Mouse (Mus musculus) embryonic stem cell, embryonic (primary cell): ENCODE measurements around the gene Samd13.

Experiments
- CTCF ChIA-PET, 4 experiments: fragments of 300-600 bp in 2 of 4; fragments of 350-600 bp in 2 of 4; sonication (Branson Sonifier 250); formaldehyde crosslinking; loops; one replicate each; lab custom pipeline; 2022; ENCODE audit warnings: inconsistent platforms in 2 of 4; lab: Charles Lee
- POLR2A ChIA-PET, 4 experiments: fragments of 300-600 bp in 2 of 4; fragments of 350-600 bp in 2 of 4; sonication (Branson Sonifier 250); formaldehyde crosslinking; loops; one replicate each; lab custom pipeline; 2022; ENCODE audit warnings: antibody characterized with exemption in 4 of 4, inconsistent platforms in 1 of 4; lab: Charles Lee

Samd13 gene

DNA sequence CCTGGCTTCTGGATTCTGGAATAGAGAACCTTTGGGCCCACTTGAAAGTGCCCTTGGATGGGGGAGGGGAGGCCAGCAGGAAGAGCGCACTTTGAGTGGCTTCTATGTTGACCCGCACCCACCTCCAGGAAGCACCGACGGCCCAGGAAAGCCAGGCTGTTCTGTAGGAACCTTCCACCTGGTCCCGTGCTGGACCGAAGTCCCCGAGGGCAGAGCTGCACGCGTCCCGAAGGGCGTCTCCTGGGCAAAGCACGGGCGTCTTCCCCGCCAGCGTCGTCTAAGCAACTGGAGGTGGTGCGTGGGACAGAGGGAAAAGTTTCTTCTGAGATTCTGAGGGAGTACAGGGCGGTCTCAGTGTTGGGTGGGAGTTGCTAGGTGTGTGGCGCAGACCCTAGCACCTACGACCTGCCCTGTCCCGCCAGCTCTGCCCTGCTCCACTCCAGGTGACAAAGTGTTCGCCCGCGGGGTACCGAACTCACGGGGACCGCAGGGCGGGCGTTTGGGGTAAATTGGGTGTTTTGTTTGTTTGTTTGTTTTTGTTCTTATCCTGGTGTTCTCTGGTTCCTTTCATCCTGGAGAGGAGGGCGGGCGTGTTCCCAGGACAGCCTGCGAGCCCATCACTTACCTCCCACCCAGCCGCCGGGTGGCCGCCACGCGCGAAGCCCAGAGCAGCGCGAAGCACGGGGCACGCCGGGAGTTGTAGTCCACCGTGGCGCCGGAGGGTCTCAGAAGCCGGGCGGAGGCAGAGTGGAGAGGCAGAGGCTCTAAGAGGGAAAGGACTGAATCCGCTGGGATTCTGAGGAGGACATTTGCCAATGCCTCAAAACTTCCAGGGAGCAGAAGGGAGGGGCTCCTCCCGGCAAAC lies at the start of gene Samd13:
TSS of gene Samd13 (minus strand) at position 782 of the 865 bp plus-strand sequence.
- ChIA-PET POLR2A (no interaction called here), CTCF (no interaction called here)

DNA sequence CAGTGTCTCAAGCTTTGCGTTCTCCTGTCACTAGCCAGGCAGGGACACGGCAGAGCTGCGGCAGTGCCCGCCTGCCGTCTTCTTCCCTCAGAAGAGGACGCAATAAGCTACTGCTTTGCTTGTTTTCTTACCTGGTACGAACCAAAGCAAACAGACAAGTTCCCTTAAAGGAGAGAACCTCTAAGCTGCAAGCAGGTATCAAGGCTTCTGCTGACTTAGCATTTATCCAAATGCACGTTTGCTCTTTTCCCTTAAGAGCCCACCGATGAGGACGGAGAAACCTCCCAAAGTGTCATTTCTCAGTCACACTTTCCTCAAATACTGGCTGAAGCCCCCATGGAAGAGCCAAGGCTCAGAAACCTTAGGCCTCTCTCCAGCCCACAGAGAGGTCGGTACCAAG lies 46.1 kb upstream of the Samd13 start:
- POLR2A ChIA-PET = interaction anchor here in 1 of 4 experiments (0.6 kb wide), 1 partner anchor 352 kb away, joined by 3 read pairs; no protein-coding TSS in a partner anchor
- CTCF ChIA-PET = no interaction called here

DNA sequence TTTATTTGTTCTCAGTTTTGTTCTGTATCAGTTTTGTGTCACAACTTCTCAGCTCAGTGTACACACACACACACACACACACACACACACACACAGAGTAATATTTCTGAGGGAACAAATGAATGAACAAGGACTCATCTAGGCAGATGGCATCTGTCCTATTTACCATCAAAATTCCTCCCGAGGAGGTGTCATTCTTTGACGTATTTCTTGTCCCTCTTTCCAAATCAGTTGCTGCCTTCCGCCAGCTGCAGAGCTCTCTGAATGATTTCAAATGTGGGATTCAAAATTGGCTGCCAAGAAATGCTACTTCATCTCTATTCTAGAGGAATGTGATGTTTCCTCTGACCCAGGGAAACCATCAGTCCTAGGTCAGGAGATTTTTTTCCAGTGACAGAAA lies 37.6 kb upstream of the Samd13 start:
- ChIA-PET CTCF (no interaction called here), POLR2A (no interaction called here)

DNA sequence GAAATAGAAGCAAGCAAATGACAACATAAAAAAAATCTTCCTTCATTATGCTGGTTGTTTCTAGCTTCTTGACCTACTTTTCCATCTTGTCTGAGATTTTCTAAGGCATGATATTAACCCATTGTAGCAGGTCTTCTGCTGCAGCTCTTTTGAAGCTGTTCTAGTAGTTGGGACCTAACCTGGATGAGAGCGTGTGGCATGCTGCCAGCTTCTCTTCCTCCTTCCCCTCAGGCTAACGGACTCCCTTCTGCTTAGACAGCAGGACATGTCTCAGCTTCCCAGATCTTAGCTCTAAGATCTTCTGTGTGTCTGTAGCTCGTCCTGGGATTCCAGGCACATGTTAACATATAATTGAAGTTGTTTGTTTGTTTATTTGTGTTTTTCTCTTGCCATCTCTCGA lies 34.3 kb upstream of the Samd13 start:
- ChIA-PET CTCF (no interaction called here), POLR2A (no interaction called here)

DNA sequence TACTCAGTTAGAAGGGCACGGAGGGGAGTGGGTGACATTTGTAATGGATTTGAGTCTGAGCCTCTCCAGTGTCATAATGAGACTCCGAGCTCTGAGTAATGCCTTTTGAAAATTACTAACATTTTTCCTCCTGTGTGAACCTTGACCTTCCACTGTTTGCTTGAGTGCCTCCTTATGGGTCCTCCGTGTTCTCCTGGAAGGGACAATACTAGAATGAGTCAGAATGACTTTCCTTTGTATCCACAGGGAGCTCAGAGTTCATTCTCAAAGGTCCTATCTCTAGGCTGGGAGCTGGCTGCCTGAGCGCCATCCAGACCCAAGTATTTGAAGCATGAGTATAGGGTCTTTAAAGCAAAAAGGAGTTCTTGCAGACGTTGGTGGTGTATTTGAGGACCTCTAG lies 32.9 kb upstream of the Samd13 start:
- ChIA-PET POLR2A (no interaction called here), CTCF (no interaction called here)

DNA sequence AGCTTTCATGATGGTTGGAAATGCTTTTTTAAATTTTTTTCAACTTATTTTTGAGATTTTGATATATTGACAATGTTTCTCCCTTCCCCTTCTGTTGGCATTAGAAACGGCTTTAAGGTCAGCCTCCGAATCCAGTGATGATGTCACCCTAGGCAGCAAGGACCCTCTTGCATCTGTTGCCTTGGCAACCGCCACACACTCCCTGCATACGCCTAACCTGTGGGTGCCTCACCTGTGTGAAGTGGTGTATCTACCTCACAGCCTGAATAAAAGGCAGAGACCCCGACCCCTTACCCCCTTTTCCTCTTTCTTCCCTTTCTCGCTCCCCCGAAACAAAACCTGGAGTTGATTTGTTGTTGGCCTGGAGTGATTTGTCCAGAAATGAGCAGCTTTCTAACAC lies 26.9 kb upstream of the Samd13 start:
- POLR2A ChIA-PET = no interaction called here

DNA sequence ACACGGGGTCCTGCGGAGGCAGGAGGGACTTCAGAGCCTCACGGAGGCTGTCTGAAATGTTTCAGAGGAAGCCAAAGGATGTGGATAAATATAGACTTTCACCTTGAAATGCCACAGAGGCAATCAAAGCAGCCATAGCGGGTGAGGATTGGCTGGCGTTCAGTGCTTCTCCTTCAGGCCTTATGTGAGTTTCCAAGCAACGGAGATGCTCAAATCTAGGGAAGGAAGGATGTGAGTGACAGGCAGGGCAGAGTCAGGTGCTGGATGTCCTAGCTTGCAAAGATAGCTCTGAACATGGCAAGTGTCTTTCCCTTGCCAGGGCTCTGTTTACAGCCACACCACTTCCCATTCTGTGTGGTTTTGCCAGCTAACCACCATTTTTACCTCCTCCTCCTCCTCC lies 26.2 kb upstream of the Samd13 start:
- POLR2A ChIA-PET = no interaction called here
- CTCF ChIA-PET = no interaction called here

More for the DNA sequence above, 26.9 kb upstream of the Samd13 start:
- CTCF ChIA-PET = no interaction called here

- CTCF ChIA-PET = no interaction called here
- POLR2A ChIA-PET = no interaction called here
Observed at GRCm38 (mm10) chr3:146711084-146711483, 25.7 kb upstream of the Samd13 start.

DNA sequence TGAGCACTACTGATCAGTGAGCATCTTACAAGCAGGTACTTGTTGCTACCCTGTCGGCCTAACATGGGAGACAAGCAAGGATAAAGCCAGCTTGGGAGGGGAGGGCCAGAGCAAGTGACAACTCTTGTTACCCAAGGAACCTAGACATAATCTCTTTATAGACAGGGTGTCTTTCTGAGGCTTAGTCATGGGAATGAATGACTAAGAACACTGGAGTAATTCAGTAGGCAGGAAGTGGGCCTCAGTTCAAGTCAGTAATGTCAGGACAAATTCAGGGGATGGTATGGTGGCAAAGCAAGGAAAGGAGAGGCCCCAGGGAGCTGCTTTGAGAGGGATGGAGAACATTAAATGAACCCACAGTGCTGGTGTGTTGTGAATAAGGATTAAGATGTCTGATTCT lies 23.7 kb upstream of the Samd13 start:
- POLR2A ChIA-PET = interaction anchor here in 2 of 4 experiments (0.5 to 0.6 kb wide), 2 partner anchors 57 to 330 kb away, joined by 3 read pairs; no protein-coding TSS in a partner anchor

DNA sequence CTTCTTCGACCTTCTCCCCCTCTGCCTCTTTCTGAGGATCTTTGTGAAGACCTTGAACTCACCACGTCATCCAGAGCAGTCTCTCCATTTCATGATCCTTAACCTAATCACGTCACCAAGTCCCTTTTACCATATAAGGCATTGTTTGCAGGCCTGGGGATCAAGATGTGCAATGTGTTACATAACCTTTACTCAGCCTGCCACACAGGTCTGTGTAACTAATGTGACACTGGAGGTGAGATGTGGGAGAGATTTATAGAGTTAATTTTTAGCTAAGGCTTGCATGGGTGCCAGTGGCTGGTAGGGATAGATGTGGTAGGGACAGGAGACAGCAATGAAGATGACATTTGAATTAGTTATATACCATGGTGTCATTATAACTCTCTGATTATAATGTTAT lies 23.0 kb upstream of the Samd13 start:
- ChIA-PET CTCF (no interaction called here), POLR2A (no interaction called here)

More for the DNA sequence above, 23.7 kb upstream of the Samd13 start:
- CTCF ChIA-PET = interaction anchor here in 1 of 4 experiments (0.5 kb wide), 1 partner anchor 15 kb away, joined by 3 read pairs; no protein-coding TSS in a partner anchor

GRCm38 (mm10) chr3:146704099-146704498 lies 18.7 kb upstream of the Samd13 start:
- ChIA-PET CTCF (interaction anchor here in 3 of 4 experiments (0.6 to 1.2 kb wide), 4 partner anchors 49 to 241 kb away, joined by 3 to 12 read pairs (median 5); no protein-coding TSS in a partner anchor), POLR2A (interaction anchor here in 2 of 4 experiments (0.7 to 0.8 kb wide), 2 partner anchors 92 to 217 kb away, joined by 3 read pairs; no protein-coding TSS in a partner anchor)

GRCm38 (mm10) chr3:146700051-146700450 lies 14.7 kb upstream of the Samd13 start:
- CTCF ChIA-PET = interaction anchor here in 1 of 4 experiments (0.6 kb wide), 1 partner anchor 274 kb away, joined by 3 read pairs; no protein-coding TSS in a partner anchor
- POLR2A ChIA-PET = interaction anchor here in 1 of 4 experiments (0.6 kb wide), 1 partner anchor 294 kb away, joined by 3 read pairs; no protein-coding TSS in a partner anchor

GRCm38 (mm10) chr3:146698982-146699381 lies 13.6 kb upstream of the Samd13 start:
- POLR2A ChIA-PET = interaction anchor here in 1 of 4 experiments (0.7 to 0.9 kb wide), 2 partner anchors 52 to 178 kb away, joined by 3 to 5 read pairs; partner anchors contain the start of gene Rpf1
- CTCF ChIA-PET = interaction anchor here in 1 of 4 experiments (0.7 kb wide), 1 partner anchor 189 kb away, joined by 5 read pairs; no protein-coding TSS in a partner anchor

DNA sequence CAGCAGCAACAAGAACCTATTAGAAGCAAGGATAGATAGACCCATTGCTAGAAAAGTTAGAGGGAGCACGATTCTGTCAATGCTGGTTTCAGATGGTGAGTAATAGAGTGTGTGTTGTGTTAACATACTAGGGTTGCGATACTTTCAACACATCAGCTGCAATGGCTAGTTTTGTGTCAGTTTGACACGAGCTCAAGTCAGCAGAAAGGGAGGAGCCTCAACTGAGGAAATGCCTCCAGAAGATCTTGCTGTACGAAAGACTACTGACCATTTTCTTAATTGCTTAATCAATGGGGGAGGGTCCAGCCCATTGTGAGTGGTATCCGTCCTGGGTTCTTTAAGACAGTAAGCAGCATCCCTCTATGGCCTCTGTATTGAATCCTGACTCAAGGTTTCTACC lies 7.2 kb upstream of the Samd13 start:
- CTCF ChIA-PET = interaction anchor here in 1 of 4 experiments (0.6 kb wide), 1 partner anchor 168 kb away, joined by 3 read pairs; no protein-coding TSS in a partner anchor
- POLR2A ChIA-PET = interaction anchor here in 1 of 4 experiments (0.9 kb wide), 1 partner anchor 77 kb away, joined by 3 read pairs; no protein-coding TSS in a partner anchor

DNA sequence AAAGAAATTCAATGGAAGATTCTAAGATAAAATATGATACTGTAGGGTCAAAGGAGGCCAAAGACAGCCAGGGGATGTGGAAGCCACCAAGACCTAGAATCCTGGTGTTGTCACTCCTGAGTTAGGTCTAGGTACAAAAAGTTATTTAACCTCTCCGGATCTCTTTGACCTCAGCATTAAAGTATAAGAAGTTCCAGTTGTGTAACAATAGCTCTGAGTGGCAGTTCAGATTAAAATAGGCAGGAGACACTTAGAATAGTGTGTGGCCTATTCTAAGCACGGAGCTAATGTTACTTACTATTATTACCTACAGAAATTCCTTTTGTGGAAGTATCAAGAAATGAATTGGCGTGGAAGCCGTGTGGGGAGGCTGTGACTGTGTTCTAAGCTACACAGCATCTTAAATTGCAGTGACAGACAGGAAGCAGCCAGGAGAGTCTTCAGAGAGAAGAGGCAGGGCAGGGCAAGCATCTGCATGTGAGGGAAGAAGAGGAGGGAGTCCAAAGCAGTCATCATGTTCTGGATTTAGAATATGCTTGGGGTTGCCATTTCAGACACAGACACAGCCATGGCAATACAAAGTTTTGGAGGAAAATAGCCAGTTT lies 1.8 kb upstream of the Samd13 start:
- CTCF ChIA-PET = interaction anchor here in 1 of 4 experiments (0.5 kb wide), 1 partner anchor 40 kb away, joined by 6 read pairs; no protein-coding TSS in a partner anchor
- POLR2A ChIA-PET = interaction anchor here in 1 of 4 experiments (0.6 kb wide), 1 partner anchor 15 kb away, joined by 6 read pairs; no protein-coding TSS in a partner anchor

DNA sequence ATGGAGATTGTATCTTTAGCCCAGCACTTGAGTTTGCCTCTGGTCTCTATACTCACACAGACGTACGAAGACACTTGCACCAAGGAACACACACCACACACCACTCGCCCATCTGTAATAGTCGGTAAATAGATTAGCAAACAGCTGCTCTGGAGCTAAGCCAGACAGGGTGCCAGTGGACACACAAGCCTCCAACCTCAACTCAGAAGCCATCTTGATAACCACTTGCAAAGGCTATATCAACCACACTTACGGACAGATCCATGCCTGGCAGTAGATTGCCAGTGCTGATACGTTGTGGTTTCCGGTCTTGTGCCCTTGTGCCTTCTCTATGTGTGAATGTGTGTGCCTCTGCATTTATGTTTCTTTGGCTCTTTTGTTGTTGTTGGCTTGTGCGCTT lies 1.0 kb upstream of the Samd13 start:
- ChIA-PET POLR2A (interaction anchor here in 1 of 4 experiments (0.6 kb wide), 1 partner anchor 943 kb away, joined by 3 read pairs; no protein-coding TSS in a partner anchor), CTCF (no interaction called here)

- POLR2A ChIA-PET = interaction anchor here in 1 of 4 experiments (1.0 kb wide), 1 partner anchor 207 kb away, joined by 4 read pairs; no protein-coding TSS in a partner anchor
- CTCF ChIA-PET = no interaction called here
Observed at GRCm38 (mm10) chr3:146683095-146683494, 2.3 kb downstream of the Samd13 start.

DNA sequence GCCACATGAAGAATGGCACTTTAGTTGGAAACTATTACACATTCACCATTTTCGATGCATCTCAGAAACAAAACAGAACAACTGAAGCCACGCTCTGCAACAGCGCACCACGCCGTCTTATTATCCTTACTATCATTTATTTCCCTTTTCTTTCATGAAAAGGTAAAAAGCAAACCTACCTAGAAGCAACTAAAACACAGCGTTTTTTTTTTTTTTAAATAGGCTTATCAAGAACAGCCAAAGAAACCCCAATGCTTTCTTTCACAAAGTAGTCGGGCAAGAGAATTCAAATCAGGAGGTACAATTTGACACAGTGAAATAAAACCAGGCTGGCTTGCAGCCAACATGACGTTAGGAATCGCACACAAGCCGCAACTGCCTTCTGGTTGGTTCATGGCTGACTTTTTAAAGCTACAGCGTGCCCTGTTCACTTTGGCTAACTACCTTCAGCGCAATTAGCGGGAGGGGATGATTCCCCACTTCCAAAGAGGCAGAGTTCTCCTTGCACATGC lies 3.2 kb downstream of the Samd13 start:
- CTCF ChIA-PET = no interaction called here
- POLR2A ChIA-PET = interaction anchor here in 1 of 4 experiments (0.7 to 1.0 kb wide), 2 partner anchors 121 to 206 kb away, joined by 4 read pairs; no protein-coding TSS in a partner anchor

DNA sequence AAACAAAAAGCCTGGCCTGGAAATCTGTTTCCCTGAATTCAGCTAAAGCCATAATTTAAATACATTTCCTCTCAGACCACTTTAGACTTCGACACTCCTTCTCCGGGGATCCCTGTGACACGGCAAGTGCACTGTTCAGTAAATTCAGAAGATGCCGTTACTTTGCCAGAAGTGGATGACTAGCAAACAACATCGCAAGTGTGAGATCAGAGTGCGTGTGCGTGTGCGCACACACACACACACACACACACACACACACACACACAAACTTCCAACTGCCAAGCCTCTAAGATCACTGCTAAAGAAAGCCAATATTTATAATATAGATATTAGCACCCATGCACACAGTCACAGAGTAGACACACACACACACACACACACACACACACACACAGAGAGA lies 3.7 kb downstream of the Samd13 start:
- POLR2A ChIA-PET = no interaction called here
- CTCF ChIA-PET = interaction anchor here in 1 of 4 experiments (0.5 kb wide), 1 partner anchor 14 kb away, joined by 5 read pairs; no protein-coding TSS in a partner anchor
